Mouse (Mus musculus) lung, embryonic 16.5 days (tissue): ENCODE measurements around the gene Dnajb5. TPM values are rescaled to one million over a fixed set of nuclear protein-coding genes. Genes with fewer than 3 reads are reported as not detected.
"Not testable (repeated sequence)": the region's sequence is repeated elsewhere in the genome, so short reads cannot be mapped to it uniquely, and the experiment has no call there.

Source experiments
- ATAC-seq: fragments of 200-750 bp; cut with Nextera tagmentation; 2 replicates; pipeline ENCODE4 v1.8.0; 2017; ENCODE audit warnings: low read depth, mild to moderate bottlenecking, moderate library complexity
- H3K27ac ChIP-seq: fragments of 300-500 bp; sonication (generic); 2 replicates; pipeline ENCODE4 v1.5.1; 2014; ENCODE audit warnings: mild to moderate bottlenecking, control low read depth, low read length
- H3K27me3 ChIP-seq: fragments of 300-500 bp; sonication (generic); 2 replicates; pipeline ENCODE4 v1.6.1; 2014; ENCODE audit warnings: low read depth, low read length, mixed read lengths; ENCODE audit not compliant: control insufficient read depth, insufficient read depth
- H3K36me3 ChIP-seq: fragments of 300-500 bp; sonication (generic); 2 replicates; pipeline ENCODE4 v1.6.1; 2014; ENCODE audit warnings: low read length; ENCODE audit not compliant: control insufficient read depth, insufficient read depth
- H3K4me1 ChIP-seq: fragments of 300-500 bp; sonication (generic); replicated peaks from 2 replicates; pipeline ENCODE4 v1.6.1; 2014; ENCODE audit warnings: low read length, mixed read lengths; ENCODE audit not compliant: control insufficient read depth, insufficient read depth
- H3K4me2 ChIP-seq: fragments of 300-500 bp; sonication (generic); 2 replicates; pipeline ENCODE4 v1.6.1; 2014; ENCODE audit warnings: low read depth, low read length, control low read depth
- H3K4me3 ChIP-seq: fragments of 300-500 bp; sonication (generic); 2 replicates; pipeline ENCODE4 v1.5.1; 2014; ENCODE audit warnings: mild to moderate bottlenecking, low read length, control low read depth
- H3K9ac ChIP-seq: fragments of 300-500 bp; sonication (generic); 2 replicates; pipeline ENCODE4 v1.6.1; 2014; ENCODE audit warnings: low read length, control low read depth
- H3K9me3 ChIP-seq: fragments of 300-500 bp; sonication (generic); 2 replicates; pipeline ENCODE4 v1.6.1; 2016; ENCODE audit warnings: low read length; ENCODE audit not compliant: control insufficient read depth
- WGBS: fragments of 180-500 bp; shearing (Covaris S2); extraction: QIAGEN DNeasy Blood & Tissue Kit; methylation state at CpG from one replicate; pipeline ENCODE4 v1.1.7; 2014; 5-methylcytosine and 5-hydroxymethylcytosine counted together
- polyA plus RNA-seq: library from polyadenylated mRNA; unstranded; fragments of >200 nt; fragmentation: Nextera tagmentation; extraction: Ambion mirVana; gene quantifications from 2 replicates; pipeline ENCODE4 v1.2.1, GENCODE M21; 2015

Gene Dnajb5
- polyA plus RNA-seq, 1 experiment from 2014 or later: 7.3 TPM

- Histone ChIP-seq H3K4me1 (no peaks in the 10 kb centered on the region), H3K9me3 (no peaks in the 10 kb centered on the region), H3K36me3 (0 out of 2 replicates have a peak, but pooled peaks cover under 1% of the 10 kb centered on the region), H3K9ac (no peak overlapping the region), H3K4me3 (no peak overlapping the region), H3K4me2 (no peak overlapping the region), H3K27me3 (no peaks in the 10 kb centered on the region), H3K27ac (no peak overlapping the region)
- 0 out of 2 replicates have a peak, but pooled peaks have one; percentile 20 for ATAC-seq
- 48% methylated on average over 4 of the region's 4 CpGs for WGBS
These were observed 23.3 kb downstream of the Dnajb5 start for GRCm38 (mm10) chr4:42972952-42973351.

DNA sequence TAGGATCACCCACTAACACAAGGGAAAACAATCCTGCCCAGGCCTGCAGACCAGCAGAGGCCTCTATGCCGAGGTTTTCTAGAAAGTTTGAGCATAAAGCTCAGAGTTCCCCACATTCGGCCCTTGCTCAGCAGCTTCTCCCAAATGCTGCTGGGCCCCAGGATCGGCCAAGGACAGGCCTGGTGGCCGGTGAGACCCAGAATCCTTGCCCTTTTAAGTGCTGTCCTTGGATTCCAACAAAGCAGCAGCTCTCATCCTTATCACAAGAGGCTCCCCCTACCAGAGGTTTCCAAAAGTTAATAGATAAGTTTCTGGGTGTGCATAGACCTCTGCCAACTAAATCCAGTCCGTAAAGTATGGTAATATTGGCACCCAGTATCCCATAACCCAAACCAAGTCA lies 24.3 kb downstream of the Dnajb5 start:
- ATAC-seq: no peak
- WGBS: 67% methylated on average over 5 of the region's 5 CpGs
- Histone ChIP-seq H3K4me1 (no peaks in the 10 kb centered on the region), H3K36me3 (peaks cover 7% of the 10 kb centered on the region), H3K4me2 (no peak overlapping the region), H3K9me3 (no peaks in the 10 kb centered on the region), H3K27ac (no peak overlapping the region), H3K4me3 (no peak overlapping the region), H3K27me3 (no peaks in the 10 kb centered on the region), H3K9ac (no peak overlapping the region)

DNA sequence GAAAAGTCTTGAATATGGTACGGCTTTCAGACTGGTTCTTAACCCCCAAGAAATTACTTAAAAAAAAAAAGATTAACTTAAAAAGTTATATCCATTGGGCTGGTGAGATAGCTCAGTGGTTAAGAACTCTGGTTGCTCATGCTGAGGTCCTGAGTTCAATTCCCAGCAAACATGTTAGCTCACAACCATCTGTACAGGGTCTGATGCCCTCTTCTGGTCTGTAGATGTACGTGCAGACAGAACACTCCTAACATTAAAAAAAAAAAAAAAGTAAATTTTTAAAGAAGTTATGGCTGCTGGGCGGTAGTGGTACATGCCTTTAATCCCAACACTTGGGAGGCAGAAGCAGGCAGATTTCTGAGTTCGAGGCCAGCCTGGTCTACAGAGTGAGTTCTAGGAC lies 28.4 kb downstream of the Dnajb5 start:
- WGBS: 87% methylated on average over 4 of the region's 4 CpGs
- H3K36me3 ChIP-seq: peaks cover 23% of the 10 kb centered on the region

GRCm38 (mm10) chr4:42980467-42980866 lies 30.9 kb downstream of the Dnajb5 start:
- H3K4me1 ChIP-seq, H3K4me2 ChIP-seq, H3K27me3 ChIP-seq, H3K9me3 ChIP-seq, H3K4me3 ChIP-seq, ATAC-seq, H3K9ac ChIP-seq, H3K27ac ChIP-seq: not testable (repeated sequence)
- WGBS: 89% methylated on average over 7 of the region's 8 CpGs
- H3K36me3 ChIP-seq: peaks cover 43% of the 10 kb centered on the region

More for the DNA sequence above, 28.4 kb downstream of the Dnajb5 start:
- H3K9me3 ChIP-seq: no peaks in the 10 kb centered on the region
- no peaks in the 10 kb centered on the region for H3K4me1 ChIP-seq
- H3K4me3 ChIP-seq: no peak overlapping the region
- H3K9ac ChIP-seq: no peak overlapping the region
- no peak overlapping the region for H3K27ac ChIP-seq
- no peak for ATAC-seq
- no peak overlapping the region for H3K4me2 ChIP-seq
- H3K27me3 ChIP-seq: no peaks in the 10 kb centered on the region

- H3K27me3 ChIP-seq: no peaks in the 10 kb centered on the region
- no peak overlapping the region for H3K4me3 ChIP-seq
- WGBS: 90% methylated on average over 1 of the region's 1 CpGs
- no peak for ATAC-seq
- H3K27ac ChIP-seq: no peak overlapping the region
- H3K9ac ChIP-seq: no peak overlapping the region
- H3K4me2 ChIP-seq: no peak overlapping the region
- H3K9me3 ChIP-seq: no peaks in the 10 kb centered on the region
- H3K36me3 ChIP-seq: peaks cover 81% of the 10 kb centered on the region
- no peaks in the 10 kb centered on the region for H3K4me1 ChIP-seq
These were observed 38.7 kb downstream of the Dnajb5 start for GRCm38 (mm10) chr4:42988296-42988695.

DNA sequence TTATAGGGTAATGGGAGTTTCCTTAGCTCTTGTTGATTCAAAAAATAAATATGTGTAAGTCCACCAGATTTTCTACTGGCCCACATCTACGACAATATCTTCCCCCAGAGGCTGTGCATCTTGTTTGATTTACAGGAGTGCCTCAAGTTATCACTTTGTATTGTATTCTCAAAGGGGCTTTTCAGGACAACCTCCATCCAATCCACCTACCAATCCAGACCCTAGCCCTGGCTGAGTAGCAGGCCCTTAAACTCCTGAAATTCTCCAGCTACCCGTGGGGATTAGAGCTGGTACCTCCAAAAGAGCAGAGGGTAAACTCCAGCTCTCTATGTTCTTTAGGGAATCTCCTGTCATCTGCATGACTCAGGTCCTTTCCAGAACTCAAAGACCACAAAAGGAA lies 48.4 kb downstream of the Dnajb5 start:
- H3K9ac ChIP-seq: 0 out of 2 replicates have a peak overlapping the region, but pooled peaks have one; percentile 21
- H3K27ac ChIP-seq: no peak overlapping the region
- H3K36me3 ChIP-seq: peaks cover 24% of the 10 kb centered on the region
- no peak for ATAC-seq
- peak overlapping the region; percentile 95 for H3K4me3 ChIP-seq
- WGBS: 42% methylated on average over 2 of the region's 2 CpGs
- H3K9me3 ChIP-seq: no peaks in the 10 kb centered on the region
- H3K4me1 ChIP-seq: peaks cover 19% of the 10 kb centered on the region
- peak overlapping the region; percentile 87 for H3K4me2 ChIP-seq
- no peaks in the 10 kb centered on the region for H3K27me3 ChIP-seq

GRCm38 (mm10) chr4:42999451-43000140 lies 50.0 kb downstream of the Dnajb5 start:
- Histone ChIP-seq H3K9me3 (no peaks in the 10 kb centered on the region), H3K36me3 (peaks cover 11% of the 10 kb centered on the region), H3K4me3 (peak overlapping the region; percentile 95), H3K4me2 (peak overlapping the region; percentile 87), H3K9ac (peak overlapping the region; percentile 97), H3K4me1 (peaks cover 19% of the 10 kb centered on the region), H3K27ac (peak overlapping the region; percentile 99), H3K27me3 (no peaks in the 10 kb centered on the region)
- 0% methylated on average over 38 of the region's 51 CpGs for WGBS
- peak; percentile 86 for ATAC-seq

GRCm38 (mm10) chr4:43000141-43000986 lies 50.8 kb downstream of the Dnajb5 start, which contains the start of gene Vcp:
Gene Vcp (minus strand): TSS chr4:43000507.
- peaks cover 19% of the 10 kb centered on the region for H3K4me1 ChIP-seq
- 1% methylated on average over 45 of the region's 56 CpGs for WGBS
- peak within 1 kb of the TSS; percentile 97 for H3K9ac ChIP-seq
- not testable (repeated sequence) for H3K36me3 ChIP-seq, H3K9me3 ChIP-seq, H3K27me3 ChIP-seq
- H3K27ac ChIP-seq: peak within 1 kb of the TSS; percentile 99
- peak; percentile 98 for ATAC-seq
- H3K4me3 ChIP-seq: peak within 1 kb of the TSS; percentile 95
- H3K4me2 ChIP-seq: peak within 1 kb of the TSS; percentile 87

DNA sequence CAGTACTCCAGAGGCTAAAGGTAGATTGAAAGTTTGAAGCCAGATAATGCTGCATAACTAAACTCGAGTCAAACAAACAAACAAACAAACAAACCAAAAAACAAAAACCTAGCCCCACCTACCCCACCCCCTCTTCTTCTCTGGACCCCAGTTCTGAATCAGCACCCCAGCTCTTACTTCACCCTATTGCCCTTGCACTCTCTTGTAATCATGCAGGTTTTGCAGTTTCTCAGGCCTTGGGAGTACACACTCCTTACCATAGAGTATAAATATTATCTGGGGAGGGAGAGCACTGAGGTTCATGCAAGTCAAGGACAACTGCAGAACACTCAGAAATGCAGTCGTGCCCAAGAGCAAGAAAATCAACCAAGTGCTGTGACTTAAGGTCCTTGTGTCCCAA lies 51.7 kb downstream of the Dnajb5 start:
- no peak overlapping the region for H3K9ac ChIP-seq
- no peaks in the 10 kb centered on the region for H3K27me3 ChIP-seq
- H3K36me3 ChIP-seq: peaks cover 2% of the 10 kb centered on the region; the same call in 1 of the 2 replicates
- peaks cover 19% of the 10 kb centered on the region for H3K4me1 ChIP-seq
- no peak overlapping the region for H3K4me2 ChIP-seq
- 88% methylated on average over 2 of the region's 2 CpGs for WGBS
- no peak overlapping the region; the same call in 1 of the 2 replicates for H3K27ac ChIP-seq
- H3K9me3 ChIP-seq: no peaks in the 10 kb centered on the region
- H3K4me3 ChIP-seq: no peak overlapping the region
- ATAC-seq: no peak
